Mouse (Mus musculus) cerebellum, postnatal 10 days (tissue): ENCODE measurements around the gene Wdr25.
A peak's percentile ranks its signal among the peaks of the same experiment; 100 is the strongest.

Experiments used
- DNase-seq, 2 experiments: peaks; one replicate each; pipeline ENCODE4 v3.0.0; 2021; ENCODE audit warnings: mixed read lengths in 2 of 2

Gene Wdr25

DNA sequence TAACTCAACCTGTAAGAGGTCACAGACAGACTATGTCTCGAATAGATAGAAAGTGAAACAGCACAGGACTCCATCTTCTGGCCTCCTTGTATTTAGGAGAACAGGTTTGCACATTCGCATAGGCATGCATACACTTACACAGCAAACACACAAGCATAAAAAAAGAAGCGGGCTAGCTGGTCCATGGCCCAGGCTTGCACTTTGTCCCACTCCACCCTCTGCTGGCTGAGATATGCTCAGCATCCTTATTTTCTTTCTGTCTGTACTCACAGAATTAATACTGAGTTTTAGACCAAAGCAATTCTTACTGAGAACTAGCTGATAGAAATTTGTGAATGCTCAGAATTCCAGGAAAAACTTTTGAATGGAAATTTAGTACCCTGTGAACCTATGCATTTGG is 2.6 kb downstream of the Wdr25 start:
- DNase-seq, result peak; percentile 58 to 61

DNA sequence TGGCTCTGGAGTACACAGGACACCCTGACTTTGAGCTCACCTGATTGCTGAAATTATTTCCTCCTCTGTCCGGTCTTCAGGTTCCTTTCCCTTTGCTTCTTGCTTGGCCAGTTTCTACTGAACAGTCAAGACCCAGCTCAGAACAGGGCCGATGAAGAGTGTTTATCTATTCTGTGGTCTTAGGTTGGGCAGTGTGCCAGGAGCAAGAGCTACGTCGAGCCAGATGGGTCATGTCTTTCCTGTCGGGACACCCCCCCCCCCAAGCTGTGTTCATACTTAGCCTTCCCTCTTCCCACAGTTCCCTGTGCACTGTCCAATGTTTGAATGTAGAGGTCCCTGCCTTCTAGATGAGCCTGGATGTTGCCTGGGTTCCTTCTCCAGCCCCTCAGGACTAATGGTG is 7.9 kb downstream of the Wdr25 start:
- no peak for DNase-seq

DNA sequence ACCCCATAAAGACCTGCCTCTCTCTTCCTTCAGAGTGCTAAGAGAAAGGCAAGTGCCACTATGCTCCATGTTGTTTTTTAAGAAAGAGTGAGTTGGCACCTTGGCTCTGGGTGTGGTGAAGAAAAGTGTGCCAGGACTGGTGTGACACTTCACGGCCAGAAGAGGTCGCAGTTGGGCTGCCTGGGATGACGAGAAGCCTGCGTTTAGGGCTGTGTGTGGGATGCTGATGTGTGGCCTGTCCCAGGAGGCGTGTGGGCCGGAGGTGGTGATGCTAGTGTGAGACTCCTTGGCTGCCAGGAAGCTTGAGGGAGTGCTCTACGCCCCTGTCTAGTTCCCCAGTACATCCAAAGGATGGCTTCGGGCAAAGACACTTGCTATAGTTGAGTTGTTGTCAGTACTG is 9.5 kb downstream of the Wdr25 start:
- DNase-seq, result peak; percentile 69 to 76

DNA sequence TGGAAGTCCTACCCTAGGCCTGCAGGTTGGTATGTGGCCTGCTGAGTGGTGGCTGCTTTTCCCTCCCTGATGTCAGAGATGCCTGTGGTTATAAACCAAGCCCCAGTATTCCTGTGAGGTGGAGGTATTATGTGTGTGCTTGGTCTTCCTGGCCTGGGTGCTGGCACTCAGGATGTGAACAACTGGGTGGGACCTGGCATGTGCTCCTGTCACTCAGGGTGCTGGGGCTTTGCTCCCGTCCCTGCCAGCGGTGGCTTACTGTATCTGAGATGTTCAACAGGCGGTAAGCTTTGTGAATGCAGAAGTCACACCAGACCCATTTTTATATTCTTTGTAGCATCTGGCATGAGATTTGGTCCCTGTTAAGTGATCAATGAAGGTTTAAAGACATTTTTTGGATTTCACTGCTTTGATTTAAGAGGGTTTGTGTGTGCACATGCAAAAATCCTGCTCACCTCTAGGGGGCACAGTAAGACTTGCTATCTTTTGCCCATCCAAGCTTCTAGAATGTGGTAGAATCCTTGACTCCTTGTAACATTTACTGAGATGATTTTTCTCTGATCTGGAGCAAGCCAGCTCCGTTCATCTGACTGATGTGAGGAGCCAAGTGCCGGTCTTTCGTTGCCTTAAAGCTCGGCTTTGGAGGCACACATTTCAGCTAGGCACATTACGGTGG is 10.3 kb downstream of the Wdr25 start:
- DNase-seq, result peak; percentile 85 to 90

DNA sequence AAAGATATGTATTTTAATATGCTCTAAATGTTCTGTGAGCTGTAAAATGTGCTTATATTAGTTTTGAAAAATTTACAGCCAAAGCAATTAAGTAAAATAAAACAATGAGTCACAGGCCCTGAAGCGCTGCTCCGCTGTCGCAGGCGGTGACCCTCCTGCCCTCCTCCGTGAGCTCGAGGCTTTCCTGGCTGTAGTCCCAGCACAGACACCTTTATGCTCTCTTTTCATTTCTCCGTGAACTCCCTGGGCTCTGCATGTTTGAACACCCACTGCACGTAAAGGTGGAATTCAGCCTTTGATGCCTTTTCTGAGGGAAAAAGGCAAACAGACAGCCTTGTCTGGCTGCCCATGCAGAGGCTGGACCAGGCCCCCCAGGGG is 10.8 kb downstream of the Wdr25 start:
- DNase-seq, result peak; percentile 34

DNA sequence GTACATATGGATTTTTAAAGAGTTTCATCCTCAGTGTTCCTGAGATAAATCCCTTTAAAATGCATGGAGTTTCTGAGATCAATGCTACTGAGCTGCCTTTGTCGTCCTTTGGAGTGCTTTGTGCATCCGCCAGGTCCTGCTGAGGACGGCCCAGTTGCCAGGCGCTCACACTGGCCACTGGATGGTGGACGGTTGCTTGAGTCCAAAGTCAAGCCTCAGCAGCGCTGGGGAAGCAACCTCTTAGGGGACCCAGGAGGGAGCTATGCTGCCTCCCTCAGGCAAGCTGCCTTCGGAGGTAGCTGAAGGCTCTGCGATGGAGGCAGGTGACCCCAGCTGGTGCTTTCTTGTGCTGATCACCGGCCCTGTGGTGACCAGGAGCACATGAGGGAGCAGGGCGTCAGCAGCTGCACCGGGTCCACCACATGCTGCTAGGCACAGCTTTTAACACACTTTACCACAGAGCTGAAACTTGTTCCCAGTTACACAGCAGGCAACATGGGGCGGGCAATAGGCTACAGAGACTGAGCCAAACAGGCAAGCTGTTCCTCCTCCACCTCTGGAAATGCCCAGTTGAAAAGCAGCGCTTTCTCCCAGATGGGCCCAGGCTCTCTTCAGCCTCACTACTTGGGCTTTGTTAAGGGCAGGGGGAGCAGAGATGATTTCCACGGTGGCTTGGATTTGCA is 12.3 kb downstream of the Wdr25 start:
- peak; percentile 55 to 73 for DNase-seq

DNA sequence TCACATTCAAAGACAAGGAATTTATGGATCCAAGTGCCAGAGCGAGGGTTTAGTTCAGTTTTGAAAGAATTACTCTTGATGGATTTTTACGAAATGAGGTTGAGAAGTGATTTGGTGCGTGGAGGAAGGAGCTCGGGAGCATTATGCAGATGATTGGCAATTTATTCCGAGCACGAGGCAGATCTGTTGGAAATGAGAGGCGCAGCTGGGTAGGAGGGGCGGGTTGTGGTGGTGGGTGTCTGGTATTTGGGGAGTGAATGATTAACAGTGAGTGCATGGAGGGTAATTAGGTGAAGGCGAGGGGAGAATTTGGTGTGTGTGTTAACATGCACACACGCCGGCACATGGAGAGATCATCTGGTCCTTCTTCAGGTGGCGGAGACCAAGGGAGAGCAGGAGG is 13.0 kb downstream of the Wdr25 start:
- no peak for DNase-seq

DNA sequence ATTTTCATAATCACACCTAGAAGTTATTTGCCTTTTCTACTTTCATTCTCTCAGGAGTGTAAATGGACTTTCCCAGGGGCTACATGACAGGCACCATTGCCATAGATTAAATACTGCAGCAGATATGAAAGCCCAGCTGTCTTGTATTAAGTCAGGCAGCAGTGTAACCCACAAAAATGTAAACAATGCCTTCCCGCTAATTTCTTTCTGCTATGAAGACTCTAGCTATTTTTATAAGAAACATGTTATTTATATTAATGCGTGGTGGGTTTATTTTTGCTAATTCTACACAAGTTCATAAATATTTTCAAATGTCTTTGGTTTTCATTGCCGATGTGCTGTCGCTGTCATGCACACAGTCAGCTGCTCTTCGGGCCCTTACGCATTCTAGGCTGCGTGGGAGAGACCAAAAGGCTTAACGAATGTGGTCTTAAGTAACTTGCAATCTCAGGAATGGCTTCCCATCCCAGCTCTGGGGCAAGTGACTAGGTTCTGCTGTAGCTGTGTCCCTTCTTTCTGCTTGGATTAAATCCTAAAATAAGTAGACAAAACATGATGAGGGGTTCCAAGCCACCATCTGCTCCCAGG is 16.5 kb downstream of the Wdr25 start:
- no peak for DNase-seq

DNA sequence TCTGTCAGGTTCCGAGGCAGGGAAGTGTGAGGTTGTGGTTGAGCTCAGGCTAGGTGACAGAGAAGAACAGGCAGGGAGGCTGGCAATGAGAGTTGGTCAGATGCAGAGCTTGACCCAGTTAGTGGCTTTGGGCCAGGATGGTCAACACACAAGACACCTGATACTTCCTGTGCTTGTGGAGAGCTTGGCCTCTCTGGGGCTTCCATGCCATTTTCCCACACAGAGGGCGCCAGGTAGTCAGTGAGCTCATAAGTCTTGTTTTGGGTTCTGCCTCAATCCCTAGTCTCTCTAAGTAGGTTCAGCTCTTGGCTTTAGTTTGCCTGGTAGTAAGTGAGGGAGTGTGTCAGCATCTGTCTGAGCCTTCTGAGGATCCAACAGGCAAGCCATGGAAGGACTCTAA is 19.0 kb downstream of the Wdr25 start:
- no peak for DNase-seq

DNA sequence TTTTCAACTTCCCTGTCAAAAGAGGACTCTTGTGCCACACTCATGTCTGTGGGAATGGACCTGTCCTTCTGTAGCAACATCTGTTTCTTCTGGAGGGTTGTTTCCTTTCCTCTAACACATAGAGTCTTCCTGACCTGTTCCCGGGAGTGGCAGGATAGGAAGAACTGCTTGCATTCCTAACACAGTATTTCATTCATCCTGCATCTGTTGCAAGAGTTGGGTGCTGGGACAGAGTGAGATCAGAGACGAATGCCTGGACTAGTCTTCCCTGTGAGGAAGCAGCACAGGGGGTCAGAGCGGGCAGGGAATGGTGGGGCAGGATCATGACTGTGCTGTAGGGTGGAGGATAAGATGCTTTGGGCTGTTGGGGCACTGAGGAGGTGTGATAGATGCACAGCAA is 20.8 kb downstream of the Wdr25 start:
- no peak for DNase-seq

DNA sequence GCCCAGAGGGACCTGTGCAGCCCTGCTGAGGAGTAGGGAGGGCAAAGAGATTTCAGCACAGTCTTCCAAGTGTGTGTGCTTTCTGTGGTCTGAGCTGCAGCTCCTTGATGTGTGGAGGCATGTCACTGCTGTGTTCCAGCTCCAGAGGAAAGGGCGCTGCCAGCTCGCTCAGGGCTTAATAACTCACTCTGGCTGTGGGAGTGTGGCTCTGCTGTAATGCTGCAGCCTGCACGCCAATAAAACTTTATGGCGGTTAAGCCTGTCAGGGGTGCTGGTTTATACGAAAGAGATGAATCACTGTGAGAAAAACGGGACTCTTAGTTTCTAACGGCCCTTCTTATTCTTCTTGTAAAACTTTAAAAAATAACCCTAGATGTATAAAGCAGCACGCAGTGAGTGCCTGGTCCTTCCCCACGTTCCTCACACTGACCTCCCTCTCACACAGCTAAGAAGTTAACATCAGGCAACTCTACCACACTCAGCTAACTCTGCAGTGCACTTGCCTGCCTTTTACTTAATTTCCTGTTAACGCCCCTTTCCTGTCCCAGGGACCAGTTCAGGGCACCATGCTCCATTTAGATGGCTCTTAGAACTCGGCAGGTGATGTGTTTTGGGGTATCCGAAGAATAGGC is 21.4 kb downstream of the Wdr25 start:
- DNase-seq, result no peak

DNA sequence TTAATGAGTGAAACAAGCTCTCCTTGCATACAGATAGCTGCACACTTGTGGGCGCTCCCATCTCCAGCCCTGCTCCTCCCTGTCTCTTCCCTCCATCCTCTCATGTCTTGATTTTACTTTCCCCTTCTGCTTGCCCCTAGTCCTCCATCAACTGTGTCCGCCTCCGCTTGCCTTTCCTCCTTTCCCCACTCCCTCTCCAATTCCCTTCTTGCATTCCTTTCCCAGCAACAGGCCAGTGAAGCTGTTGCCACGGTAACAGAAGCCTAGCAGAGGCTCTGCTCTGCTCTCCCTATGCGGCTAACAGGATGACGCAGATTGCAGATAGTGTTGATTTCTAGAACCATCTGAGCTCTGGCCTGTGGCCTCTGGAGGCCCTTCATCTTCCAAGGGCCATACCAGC is 22.5 kb downstream of the Wdr25 start:
- peak; percentile 43 to 50 for DNase-seq

DNA sequence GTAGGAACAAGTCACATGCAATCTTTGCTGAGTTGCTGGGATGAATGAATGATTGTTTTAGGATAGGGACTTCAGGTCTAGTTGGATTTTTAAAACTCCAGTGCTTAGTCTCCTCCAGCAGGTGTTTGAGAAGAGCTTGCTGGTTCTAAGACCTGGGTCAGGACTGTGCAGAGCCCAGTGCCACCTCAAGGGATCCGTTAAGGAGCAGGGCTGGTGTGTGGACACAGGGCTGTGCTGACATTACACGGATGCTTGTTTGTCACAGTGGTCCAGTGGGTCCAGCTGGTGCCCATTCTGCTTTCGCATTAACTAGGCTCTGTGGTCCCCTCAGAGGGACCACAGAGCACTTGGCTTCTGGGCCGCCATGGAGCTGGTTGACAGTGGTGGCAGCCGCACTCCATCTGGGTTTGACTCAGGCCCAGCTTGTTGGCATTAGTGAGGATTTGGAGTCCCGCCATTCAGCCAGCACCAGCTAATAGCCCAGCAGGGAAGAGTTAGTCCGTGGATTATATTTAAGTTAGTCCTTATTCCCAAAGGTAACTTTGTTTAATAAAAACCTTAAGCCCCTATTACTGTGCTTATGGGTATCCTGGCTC is 23.1 kb downstream of the Wdr25 start:
- DNase-seq, result peak; percentile 85 to 90

DNA sequence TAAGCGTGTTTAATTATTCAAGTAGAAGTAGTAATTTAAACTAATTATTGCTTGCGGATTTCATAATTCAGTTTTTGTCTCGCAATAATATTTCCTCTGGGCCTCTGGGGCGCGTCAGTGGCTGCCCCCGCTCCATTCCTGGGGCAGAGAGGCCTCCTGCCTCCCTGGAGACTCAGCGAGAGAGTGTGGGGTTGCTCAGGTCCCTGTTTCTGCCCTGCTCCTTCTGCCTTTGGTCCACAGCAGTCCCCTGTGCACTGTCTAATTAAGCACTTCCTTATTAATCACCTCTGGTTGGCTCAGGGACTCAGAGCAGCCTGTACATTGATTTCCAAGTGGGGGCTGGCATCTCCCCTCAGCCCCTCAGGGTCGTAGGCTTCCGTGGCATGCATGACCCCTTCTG is 24.1 kb downstream of the Wdr25 start:
- no peak for DNase-seq

DNA sequence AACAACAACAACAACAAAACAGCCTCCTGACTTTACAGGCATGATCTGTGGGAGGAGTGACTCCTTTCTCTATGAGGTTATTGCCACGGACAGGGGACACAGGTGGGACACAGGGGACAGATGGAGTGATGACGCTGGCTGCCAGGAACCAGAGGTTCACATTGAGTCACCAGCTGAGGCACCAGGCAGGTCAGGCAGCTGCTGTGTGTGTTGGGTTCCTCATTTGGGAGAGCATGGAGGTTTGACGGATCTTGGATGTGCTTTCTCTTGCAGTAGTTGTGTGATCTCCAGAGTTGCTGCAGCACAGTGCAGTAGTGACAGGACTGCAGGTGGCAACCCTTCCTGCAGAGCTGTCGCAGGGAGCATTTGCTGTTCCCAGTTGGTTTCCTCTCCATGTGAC is 25.3 kb downstream of the Wdr25 start:
- DNase-seq, result no peak

DNA sequence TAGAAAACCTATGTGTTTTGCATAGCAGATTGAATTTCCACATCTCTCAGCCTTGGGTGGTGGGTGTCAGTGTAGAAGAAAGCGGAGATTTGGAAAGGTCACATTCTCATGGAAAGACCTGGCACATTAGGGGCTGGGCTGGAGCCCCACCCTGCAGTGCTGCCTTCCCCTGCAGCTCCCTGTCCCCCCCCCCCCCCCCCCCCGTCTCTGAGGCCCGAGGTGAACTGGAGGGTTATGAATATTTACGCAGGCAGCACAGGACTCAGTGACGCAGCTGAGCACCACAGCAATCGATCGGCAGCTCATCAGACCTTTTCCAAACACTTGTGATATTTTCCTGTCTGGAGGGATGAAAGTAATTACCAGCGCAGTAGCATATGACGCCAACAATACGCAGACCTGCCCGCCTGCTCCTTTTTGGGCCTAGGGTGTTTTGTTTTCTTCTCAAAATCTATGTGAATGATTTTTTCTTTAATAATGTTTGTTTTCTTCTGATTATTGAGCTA is 33.2 kb downstream of the Wdr25 start:
- no peak for DNase-seq

DNA sequence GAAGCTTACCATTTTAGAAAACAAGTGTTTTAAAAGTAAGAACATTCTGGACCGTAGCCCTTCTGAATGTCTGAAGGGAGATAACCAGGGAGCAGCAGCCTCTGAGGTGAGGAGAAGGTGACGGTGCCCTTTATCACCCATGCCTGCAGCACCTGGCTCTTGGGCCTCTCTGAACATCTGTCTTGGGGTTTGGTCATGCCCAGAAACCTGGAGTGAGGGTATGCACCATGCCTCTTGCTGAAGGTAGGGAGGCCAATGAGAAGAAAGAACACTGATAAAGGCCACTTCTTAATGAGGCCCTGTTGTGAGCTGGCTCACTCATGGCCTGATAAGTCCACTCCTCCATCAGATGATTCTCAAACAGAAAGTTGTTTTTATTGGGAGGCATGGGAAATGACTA is 34.8 kb downstream of the Wdr25 start:
- no peak for DNase-seq

DNA sequence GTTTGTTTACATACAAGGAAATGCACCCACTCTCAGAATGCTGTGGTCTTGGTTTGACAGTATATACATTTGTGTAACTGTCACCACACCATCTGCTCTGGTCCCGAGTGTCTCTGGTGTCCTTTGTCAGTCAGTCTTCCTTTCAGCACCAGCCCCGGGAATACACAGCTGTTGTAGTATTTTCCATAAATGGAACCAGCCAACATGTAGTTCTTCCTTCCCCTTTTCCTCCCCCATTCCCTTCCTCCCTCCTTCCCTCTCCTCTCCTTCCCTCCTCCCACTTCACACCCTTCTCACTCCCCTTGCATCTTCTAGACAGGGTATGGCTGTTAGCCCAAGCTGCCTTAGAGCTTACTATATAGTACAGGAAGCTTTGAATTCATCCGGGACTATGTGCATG is 36.0 kb downstream of the Wdr25 start:
- DNase-seq, result no peak

DNA sequence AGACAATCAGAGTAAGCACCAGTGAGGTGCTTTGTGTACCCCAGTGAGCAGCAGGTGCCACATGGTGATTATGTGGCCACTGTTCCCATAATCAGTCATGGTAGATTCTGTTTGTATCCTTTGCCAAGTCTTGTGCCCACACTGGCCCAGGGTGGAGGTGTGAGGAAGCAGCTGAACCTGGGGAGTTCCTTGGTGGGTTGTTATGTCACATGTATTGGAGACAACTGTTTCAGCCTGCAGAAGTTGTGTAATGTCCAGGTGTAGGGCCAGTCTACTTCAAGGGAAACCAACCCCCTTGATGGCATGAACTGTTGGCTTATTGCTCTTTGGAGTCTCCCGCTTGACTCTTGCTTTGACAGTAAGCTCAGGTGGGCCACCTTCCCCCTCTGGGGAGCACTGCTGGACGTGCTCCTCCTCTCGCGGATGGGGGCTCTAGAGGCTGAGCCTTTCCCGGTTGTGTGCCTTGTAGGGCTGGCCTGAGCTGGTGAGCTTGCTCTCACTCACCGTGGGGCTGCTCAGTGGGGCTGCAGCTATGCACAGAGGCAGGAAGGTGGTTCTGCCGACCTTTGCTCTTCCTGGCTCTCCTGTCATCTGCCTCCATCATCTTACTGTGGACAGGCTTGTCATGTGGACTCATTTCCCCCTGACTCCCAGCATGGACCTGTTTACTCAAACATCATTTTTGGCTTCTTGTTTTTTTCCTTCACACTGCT is 38.1 kb downstream of the Wdr25 start:
- DNase-seq, result no peak

DNA sequence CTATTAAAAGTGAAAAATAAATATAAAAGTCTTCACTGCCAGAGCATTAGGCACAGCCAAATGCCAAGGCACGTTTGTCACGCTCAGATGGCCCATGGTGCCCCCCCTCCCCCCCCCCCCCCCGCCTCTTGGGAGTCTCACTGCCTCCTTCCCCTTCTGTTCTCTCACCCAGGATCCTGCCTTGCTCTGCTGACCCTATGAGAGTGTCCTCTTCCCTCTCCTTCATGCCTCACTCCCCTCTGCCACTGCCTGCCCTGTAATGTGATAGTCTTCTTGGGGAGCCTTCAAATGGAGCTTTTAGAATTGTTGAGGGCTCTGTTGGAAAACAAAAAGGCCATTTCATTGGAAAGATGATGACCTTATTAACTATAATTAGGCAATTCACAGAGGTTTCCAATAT is 38.7 kb downstream of the Wdr25 start:
- DNase-seq, result no peak

DNA sequence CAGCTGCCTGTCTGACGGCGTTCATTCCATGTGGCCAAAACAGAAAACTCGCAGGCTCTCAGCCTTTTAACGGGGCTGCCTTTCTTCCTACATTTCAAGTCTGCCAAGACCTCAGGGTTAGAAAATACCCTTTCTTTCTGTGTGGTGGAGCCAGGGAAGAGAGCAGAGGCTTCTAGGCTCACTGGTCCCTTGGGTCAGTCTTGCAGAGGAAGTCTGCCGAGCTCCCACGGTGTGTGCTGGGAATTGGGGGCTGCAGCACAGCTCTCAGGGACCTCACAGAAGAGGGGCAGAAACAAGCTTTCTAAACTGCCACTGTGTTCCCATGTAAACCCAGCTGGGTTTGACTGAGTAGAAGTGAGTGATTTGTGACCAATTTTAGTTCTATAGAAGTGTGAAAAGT is 40.8 kb downstream of the Wdr25 start:
- DNase-seq, result no peak

DNA sequence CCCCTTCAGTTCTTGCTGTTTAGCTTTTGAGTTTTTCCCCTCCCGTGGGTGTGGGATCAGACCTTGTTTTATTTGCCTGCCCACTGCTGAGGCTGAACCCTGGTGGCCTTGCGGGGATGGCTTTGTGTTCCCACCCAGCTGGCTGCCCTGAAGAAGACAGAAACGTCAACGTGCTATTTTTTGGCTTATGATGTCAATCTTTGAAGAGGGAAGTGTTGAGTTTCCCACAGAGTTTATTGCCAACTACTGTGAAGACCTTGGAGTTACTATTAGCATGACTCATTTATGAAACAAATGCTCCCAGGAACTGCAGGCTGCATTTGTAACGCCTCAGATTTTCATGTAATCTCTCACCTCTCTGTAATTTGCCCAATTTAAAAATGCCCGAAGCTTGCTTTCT is 43.4 kb downstream of the Wdr25 start:
- DNase-seq, result no peak

DNA sequence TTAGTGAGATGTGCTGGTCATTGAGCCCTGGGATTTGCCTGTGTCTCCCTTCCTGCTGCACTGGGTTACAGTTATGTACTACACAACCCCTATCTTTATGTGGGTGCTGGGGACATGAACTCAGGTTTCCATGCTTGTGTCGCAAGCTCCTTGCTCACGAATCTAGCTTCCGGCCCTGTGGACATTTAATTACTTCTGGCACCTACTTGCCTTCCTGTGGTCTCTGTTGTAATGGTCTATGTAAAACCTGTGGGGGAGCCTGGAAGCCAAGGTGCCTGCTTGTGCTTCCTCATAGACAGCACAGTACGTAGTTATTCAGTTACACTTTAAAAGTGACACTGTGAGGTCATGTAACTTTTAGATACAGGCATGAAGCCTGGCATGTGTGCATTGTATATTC is 44.1 kb downstream of the Wdr25 start:
- DNase-seq, result no peak
